Mouse (Mus musculus): Measurements from ENCODE around the gene Txndc12. TPM values are rescaled to one million over a fixed set of nuclear protein-coding genes. Genes with fewer than 3 reads are reported as not detected.
A peak's percentile ranks its signal among the peaks of the same experiment; 100 is the strongest.

Gene Txndc12
- polyA plus RNA-seq, 2 experiments, result 76.3 to 105 TPM

- Histone ChIP-seq H3K9me3 (ENCODE audit: control insufficient read depth, low read length) (no peaks in the 10 kb centered on the region), H3K27ac (replicated peaks; ENCODE audit: low read depth, low read length) (no peak overlapping the region), H3K4me3 (replicated peaks; ENCODE audit: low read length) (no peak overlapping the region), H3K4me1 (ENCODE audit: control insufficient read depth, insufficient read depth, low read length) (peaks cover 12% of the 10 kb centered on the region), H3K4me2 (replicated peaks; ENCODE audit: low read depth, low read length, severe bottlenecking) (no peak overlapping the region), H3K36me3 (ENCODE audit: control insufficient read depth, insufficient read depth, low read length) (peaks cover 7% of the 10 kb centered on the region), H3K9ac (ENCODE audit: low read depth, low read length, severe bottlenecking) (no peak overlapping the region), H3K27me3 (ENCODE audit: control insufficient read depth, insufficient read depth, low read length) (no peaks in the 10 kb centered on the region)
- TF ChIP-seq POLR2A (IDR thresholded peaks at IDR 0.05; ENCODE audit: borderline replicate concordance, extremely low read depth, insufficient read depth, insufficient read length), result no peak
- ATAC-seq (ENCODE audit: low FRiP score, low read depth) (no peak), DNase-seq (ENCODE audit: low spot score) (no peak)
- WGBS, result 84% methylated on average over 5 of the region's 5 CpGs
These were observed 11.6 kb downstream of the Txndc12 start for GRCm38 (mm10) chr4:108845824-108846569.

GRCm38 (mm10) chr4:108847715-108848504 is 13.5 kb downstream of the Txndc12 start, which contains the start of gene Kti12:
Gene Kti12, plus strand, starts transcription at chr4:108847785.
- TF ChIP-seq POLR2A (IDR thresholded peaks at IDR 0.05; ENCODE audit: borderline replicate concordance, extremely low read depth, insufficient read depth, insufficient read length), result peak; percentile 51; the same call in 1 of the 2 replicates
- Histone ChIP-seq H3K4me3 (replicated peaks; ENCODE audit: low read length) (peak within 1 kb of the TSS; percentile 81), H3K4me2 (replicated peaks; ENCODE audit: low read depth, low read length, severe bottlenecking) (peak within 1 kb of the TSS; percentile 94), H3K9me3 (ENCODE audit: control insufficient read depth, low read length) (no peaks in the 10 kb centered on the region), H3K4me1 (ENCODE audit: control insufficient read depth, insufficient read depth, low read length) (peaks cover 12% of the 10 kb centered on the region), H3K27ac (replicated peaks; ENCODE audit: low read depth, low read length) (peak within 1 kb of the TSS; percentile 87), H3K36me3 (ENCODE audit: control insufficient read depth, insufficient read depth, low read length) (peaks cover 10% of the 10 kb centered on the region), H3K9ac (ENCODE audit: low read depth, low read length, severe bottlenecking) (peak within 1 kb of the TSS; percentile 82), H3K27me3 (ENCODE audit: control insufficient read depth, insufficient read depth, low read length) (no peaks in the 10 kb centered on the region)
- WGBS, result under 1% methylated on average over 55 of the region's 77 CpGs
- ATAC-seq (ENCODE audit: low FRiP score, low read depth) (peak; percentile 92), DNase-seq (ENCODE audit: low spot score) (peak; percentile 94)

- Histone ChIP-seq H3K27ac (replicated peaks; ENCODE audit: low read depth, low read length) (peak within 1 kb of the TSS; percentile 87), H3K27me3 (ENCODE audit: control insufficient read depth, insufficient read depth, low read length) (no peaks in the 10 kb centered on the region), H3K9me3 (ENCODE audit: control insufficient read depth, low read length) (no peaks in the 10 kb centered on the region), H3K4me1 (ENCODE audit: control insufficient read depth, insufficient read depth, low read length) (peaks cover 12% of the 10 kb centered on the region), H3K4me2 (replicated peaks; ENCODE audit: low read depth, low read length, severe bottlenecking) (peak within 1 kb of the TSS; percentile 94), H3K36me3 (ENCODE audit: control insufficient read depth, insufficient read depth, low read length) (peaks cover 16% of the 10 kb centered on the region), H3K4me3 (replicated peaks; ENCODE audit: low read length) (peak within 1 kb of the TSS; percentile 81), H3K9ac (ENCODE audit: low read depth, low read length, severe bottlenecking) (peak within 1 kb of the TSS; percentile 82)
- DNase-seq (ENCODE audit: low spot score) (no peak), ATAC-seq (ENCODE audit: low FRiP score, low read depth) (peak; percentile 17; the same call in 1 of the 2 replicates)
- 11% methylated on average over 20 of the region's 20 CpGs for WGBS
- TF ChIP-seq POLR2A (IDR thresholded peaks at IDR 0.05; ENCODE audit: borderline replicate concordance, extremely low read depth, insufficient read depth, insufficient read length), result no peak
These were observed 14.1 kb downstream of the Txndc12 start, which contains the start of gene A730015C16Rik for GRCm38 (mm10) chr4:108848505-108848848. Gene A730015C16Rik, minus strand, starts transcription at chr4:108848619.

GRCm38 (mm10) chr4:108866806-108867205 is 32.4 kb downstream of the Txndc12 start:
- DNase-seq (ENCODE audit: low spot score), result no peak
- Histone ChIP-seq H3K36me3 (ENCODE audit: control insufficient read depth, insufficient read depth, low read length) (peaks cover 25% of the 10 kb centered on the region), H3K4me3 (replicated peaks; ENCODE audit: low read length) (no peak overlapping the region), H3K4me2 (replicated peaks; ENCODE audit: low read depth, low read length, severe bottlenecking) (no peak overlapping the region), H3K9ac (ENCODE audit: low read depth, low read length, severe bottlenecking) (no peak overlapping the region), H3K4me1 (ENCODE audit: control insufficient read depth, insufficient read depth, low read length) (no peaks in the 10 kb centered on the region), H3K27ac (replicated peaks; ENCODE audit: low read depth, low read length) (no peak overlapping the region), H3K27me3 (ENCODE audit: control insufficient read depth, insufficient read depth, low read length) (no peaks in the 10 kb centered on the region), H3K9me3 (ENCODE audit: control insufficient read depth, low read length) (no peaks in the 10 kb centered on the region)
- WGBS, result 88% methylated on average over 7 of the region's 7 CpGs
- no peak for ATAC-seq (ENCODE audit: low FRiP score, low read depth)
- TF ChIP-seq POLR2A (IDR thresholded peaks at IDR 0.05; ENCODE audit: borderline replicate concordance, extremely low read depth, insufficient read depth, insufficient read length), result no peak

- H3K27ac ChIP-seq (replicated peaks; ENCODE audit: low read depth, low read length), result no peak overlapping the region
- H3K27me3 ChIP-seq (ENCODE audit: control insufficient read depth, insufficient read depth, low read length), result no peaks in the 10 kb centered on the region
- 35% methylated on average over 10 of the region's 10 CpGs for WGBS
- H3K4me3 ChIP-seq (replicated peaks; ENCODE audit: low read length), result no peak overlapping the region
- ATAC-seq (ENCODE audit: low FRiP score, low read depth), result peak; percentile 76
- DNase-seq (ENCODE audit: low spot score), result peak; percentile 90
- H3K9ac ChIP-seq (ENCODE audit: low read depth, low read length, severe bottlenecking), result no peak overlapping the region
- H3K4me2 ChIP-seq (replicated peaks; ENCODE audit: low read depth, low read length, severe bottlenecking), result no peak overlapping the region
- no peaks in the 10 kb centered on the region for H3K4me1 ChIP-seq (ENCODE audit: control insufficient read depth, insufficient read depth, low read length)
- H3K9me3 ChIP-seq (ENCODE audit: control insufficient read depth, low read length), result no peaks in the 10 kb centered on the region
- no peaks in the 10 kb centered on the region for H3K36me3 ChIP-seq (ENCODE audit: control insufficient read depth, insufficient read depth, low read length)
- TF ChIP-seq POLR2A (IDR thresholded peaks at IDR 0.05; ENCODE audit: borderline replicate concordance, extremely low read depth, insufficient read depth, insufficient read length), result no peak
These were observed 35.5 kb downstream of the Txndc12 start for GRCm38 (mm10) chr4:108869730-108870374.
